Mouse (Mus musculus): ENCODE data around the gene Acot7.

- TF ChIP-seq POLR2A (IDR thresholded peaks at IDR 0.05; ENCODE audit: insufficient read length, low read depth): no peak
- TF ChIP-seq MAX (IDR thresholded peaks at IDR 0.05; ENCODE audit: low read depth): no peak
- TF ChIP-seq CEBPB (IDR thresholded peaks at IDR 0.05; ENCODE audit: insufficient read depth, poor library complexity, severe bottlenecking): no peak
- TF ChIP-seq REST (IDR thresholded peaks at IDR 0.05; ENCODE audit: insufficient read depth, insufficient read length): no peak
- no peak for TF ChIP-seq TCF12 (IDR thresholded peaks at IDR 0.05; ENCODE audit: insufficient read depth, poor library complexity, severe bottlenecking)
- TF ChIP-seq SRF (IDR thresholded peaks at IDR 0.05; ENCODE audit: control insufficient read depth, insufficient read length, low read depth): no peak
- no peak for TF ChIP-seq E2F4 (IDR thresholded peaks at IDR 0.05; ENCODE audit: insufficient read depth)
- no peak for TF ChIP-seq USF1 (IDR thresholded peaks at IDR 0.05; ENCODE audit: low read depth)
Observed at GRCm38 (mm10) chr4:152270599-152270998, 92.7 kb downstream of the Acot7 start.

Measured in myocyte (in vitro differentiated cells).